Mouse (Mus musculus) lung, adult 2 months (tissue): Measurements from ENCODE around the gene Gm17364. TPM values are rescaled to one million over a fixed set of nuclear protein-coding genes. Genes with fewer than 3 reads are reported as not detected.

Experiments
- DNase-seq: peaks from one replicate; pipeline ENCODE4 v3.0.0; 2022
- H3K4me1 ChIP-seq: fragments of 200-500 bp; 2 replicates; pipeline ENCODE4 v1.6.1; 2011; ENCODE audit warnings: low read length; ENCODE audit not compliant: control insufficient read depth, insufficient read depth
- H3K4me3 ChIP-seq: fragments of 200-500 bp; replicated peaks from 2 replicates; pipeline ENCODE3; 2011; ENCODE audit warnings: low read depth, mild to moderate bottlenecking, control low read depth, low read length; ENCODE audit errors: extremely low read depth
- CTCF ChIP-seq: fragments of 200-500 bp; IDR thresholded peaks from 2 replicates; pipeline ENCODE4 v1.5.1; 2011; ENCODE audit warnings: mild to moderate bottlenecking, low read length, control low read depth; ENCODE audit not compliant: insufficient read depth
- POLR2A ChIP-seq: fragments of 200-500 bp; IDR thresholded peaks from 2 replicates; pipeline ENCODE4 v1.6.1; 2011; ENCODE audit warnings: low read depth, mild to moderate bottlenecking, control low read depth, low read length, borderline replicate concordance; ENCODE audit errors: extremely low read depth
- WGBS: fragments of 180-500 bp; shearing (Covaris S2); methylation state at CpG from one replicate; pipeline ENCODE4 v1.1.7; 2018; 5-methylcytosine and 5-hydroxymethylcytosine counted together
- polyA plus RNA-seq: library from polyadenylated mRNA; depleted of rRNA; stranded (reverse); fragments of >200 nt; gene quantifications from 2 replicates; pipeline ENCODE4 v1.2.3, GENCODE M21; 2012

The Gm17364 gene
- polyA plus RNA-seq, 1 experiment = not detected

DNA sequence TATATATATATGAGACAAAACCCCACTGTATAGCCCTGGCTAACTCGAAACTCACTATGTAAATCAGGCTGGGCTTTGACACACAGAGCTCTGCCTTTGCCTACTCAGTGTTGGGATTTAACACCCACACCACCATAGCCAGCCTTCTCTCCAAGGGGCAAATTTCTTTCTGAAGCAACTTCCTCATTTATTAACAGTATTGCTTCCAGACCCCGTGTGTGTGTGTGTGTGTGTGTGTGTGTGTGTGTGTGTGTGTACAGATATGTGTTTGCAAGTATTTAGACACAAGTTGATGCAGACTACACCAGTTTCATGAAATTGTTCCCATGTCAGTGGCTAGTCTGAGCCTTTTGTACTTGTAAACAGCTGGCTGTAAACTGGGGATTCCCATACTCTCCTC is 32.2 kb downstream of the Gm17364 start:
- H3K4me3 ChIP-seq = no peak overlapping the region
- TF ChIP-seq CTCF (no peak), POLR2A (no peak)
- WGBS = 53% methylated on average over 2 of the region's 2 CpGs

DNA sequence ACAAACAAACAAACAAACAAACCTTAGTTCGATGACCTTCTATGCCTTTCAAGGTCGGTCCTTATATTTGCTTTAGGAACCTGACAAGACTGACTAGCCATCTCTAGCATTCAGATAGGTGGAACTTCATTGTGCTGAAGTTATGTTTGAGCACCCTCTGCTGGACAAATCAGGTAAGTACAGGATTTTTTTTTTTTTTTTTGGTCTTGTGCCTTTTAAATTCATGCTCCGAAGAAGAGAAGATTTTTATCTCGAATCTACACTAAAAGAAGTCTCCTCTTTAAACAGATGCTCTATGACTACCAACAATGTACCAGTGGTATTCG is 35.0 kb downstream of the Gm17364 start:
- Histone ChIP-seq H3K4me1 (no peaks in the 10 kb centered on the region), H3K4me3 (no peak overlapping the region)
- DNase-seq = no peak
- TF ChIP-seq CTCF (peak; percentile 24; the same call in 1 of the 2 replicates), POLR2A (no peak)
- 1% methylated on average over 5 of the region's 5 CpGs for WGBS

More for the DNA sequence above, 32.2 kb downstream of the Gm17364 start:
- DNase-seq = no peak
- no peaks in the 10 kb centered on the region for H3K4me1 ChIP-seq

DNA sequence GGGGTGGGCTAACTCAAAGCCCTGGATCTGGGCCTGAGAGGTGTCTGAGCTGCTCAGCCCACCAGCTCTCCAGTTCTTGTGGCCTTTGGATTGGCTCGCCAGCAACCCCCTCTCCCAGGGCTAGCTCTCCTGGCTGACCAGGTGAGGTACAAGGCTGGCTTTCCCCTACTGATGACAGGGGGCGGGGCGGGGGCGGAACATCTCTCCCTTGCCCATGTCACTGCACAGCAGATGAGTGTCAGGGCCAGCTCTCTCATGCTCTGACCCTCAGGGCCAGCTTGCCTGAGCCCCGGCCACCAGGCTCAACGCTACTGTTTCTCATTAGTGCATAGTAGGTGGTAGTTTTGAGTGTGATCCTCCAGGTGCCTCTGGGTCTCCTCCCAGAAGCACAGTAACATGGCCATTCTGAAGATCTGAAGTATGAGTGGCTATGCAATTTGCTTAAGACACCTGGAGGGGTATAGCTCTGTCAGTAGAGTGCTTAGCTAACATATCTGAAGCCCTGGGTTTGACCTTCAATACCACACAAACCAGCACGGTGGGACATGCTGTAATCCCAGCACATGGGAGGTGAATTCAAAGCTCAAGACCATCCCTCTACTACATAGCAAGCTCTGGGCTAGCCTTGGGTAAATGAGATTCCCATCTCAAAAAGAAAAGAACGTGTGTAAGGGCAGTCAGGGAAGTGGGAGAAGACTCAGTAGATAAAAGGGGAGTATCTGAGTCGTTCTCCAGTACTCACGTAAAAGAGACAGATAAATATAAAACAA is 35.6 kb downstream of the Gm17364 start:
- DNase-seq = no peak
- 70% methylated on average over 10 of the region's 10 CpGs for WGBS
- TF ChIP-seq POLR2A = no peak
- no peak for TF ChIP-seq CTCF
- no peak overlapping the region for H3K4me3 ChIP-seq
- H3K4me1 ChIP-seq = no peaks in the 10 kb centered on the region

DNA sequence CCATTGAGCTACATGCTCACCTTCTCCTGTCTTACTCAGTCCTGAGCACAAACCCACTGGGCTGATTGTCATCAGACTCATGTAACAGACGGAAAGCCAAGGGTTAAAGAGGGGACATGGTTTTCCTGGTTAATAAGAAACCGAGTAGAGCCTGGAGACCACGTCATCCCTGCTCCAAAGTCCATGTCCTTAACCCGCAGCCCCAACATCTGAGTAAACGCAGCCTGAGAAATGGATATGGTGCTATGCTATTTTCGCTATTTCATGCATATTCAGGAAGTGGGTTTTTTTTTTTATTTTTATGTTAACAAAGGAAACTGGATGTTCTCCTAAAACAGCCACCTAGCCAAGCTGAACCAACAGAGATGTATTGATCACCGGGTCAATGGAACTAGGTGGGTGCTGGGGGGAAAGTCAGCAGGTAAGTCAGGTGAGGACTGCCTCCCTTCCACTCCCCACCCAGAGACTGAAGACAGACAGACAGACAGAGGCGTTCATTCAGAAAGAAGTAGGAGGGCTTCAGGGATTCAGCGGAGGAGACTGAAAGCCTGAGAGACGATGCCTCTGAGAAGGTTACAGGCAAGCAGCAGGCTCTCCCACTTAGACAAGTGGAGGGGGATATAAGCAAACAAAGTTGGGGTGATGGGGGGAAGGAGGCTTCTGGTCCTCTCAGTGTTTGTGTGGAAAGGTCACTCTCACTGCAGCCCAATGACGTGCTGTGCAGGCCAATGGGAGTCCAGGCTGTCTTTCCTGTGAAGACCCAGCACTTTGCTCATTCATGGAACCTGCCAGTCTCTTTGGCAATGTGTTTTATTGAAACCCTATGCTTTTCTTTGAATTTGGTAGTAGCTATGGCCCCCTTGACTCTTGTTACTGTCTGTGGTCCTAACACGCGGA is 37.7 kb downstream of the Gm17364 start:
- Histone ChIP-seq H3K4me1 (no peaks in the 10 kb centered on the region), H3K4me3 (no peak overlapping the region)
- 50% methylated on average over 13 of the region's 13 CpGs for WGBS
- DNase-seq = no peak
- TF ChIP-seq CTCF = no peak
- TF ChIP-seq POLR2A = no peak

DNA sequence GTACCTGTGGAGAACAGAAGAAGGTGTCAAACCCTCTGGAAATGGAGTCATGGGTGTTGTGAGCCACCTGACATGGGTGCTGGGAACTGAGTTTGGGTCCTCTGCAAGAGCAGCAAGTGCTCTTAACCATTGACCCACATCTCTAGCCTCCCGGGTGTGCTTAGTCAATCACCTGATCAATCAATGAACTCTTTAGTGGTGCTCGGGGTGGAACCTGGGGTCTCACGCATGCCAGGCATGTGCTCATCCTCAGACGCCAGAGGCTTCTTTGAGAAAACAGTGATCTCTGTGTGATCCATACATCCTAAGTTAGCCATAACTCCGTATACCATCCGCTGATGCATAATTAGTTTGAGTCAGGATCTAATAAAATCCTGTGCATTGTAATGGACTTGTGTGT is 38.6 kb downstream of the Gm17364 start:
- Histone ChIP-seq H3K4me1 (no peaks in the 10 kb centered on the region), H3K4me3 (no peak overlapping the region)
- 88% methylated on average over 6 of the region's 6 CpGs for WGBS
- no peak for TF ChIP-seq CTCF
- TF ChIP-seq POLR2A = no peak
- no peak for DNase-seq

DNA sequence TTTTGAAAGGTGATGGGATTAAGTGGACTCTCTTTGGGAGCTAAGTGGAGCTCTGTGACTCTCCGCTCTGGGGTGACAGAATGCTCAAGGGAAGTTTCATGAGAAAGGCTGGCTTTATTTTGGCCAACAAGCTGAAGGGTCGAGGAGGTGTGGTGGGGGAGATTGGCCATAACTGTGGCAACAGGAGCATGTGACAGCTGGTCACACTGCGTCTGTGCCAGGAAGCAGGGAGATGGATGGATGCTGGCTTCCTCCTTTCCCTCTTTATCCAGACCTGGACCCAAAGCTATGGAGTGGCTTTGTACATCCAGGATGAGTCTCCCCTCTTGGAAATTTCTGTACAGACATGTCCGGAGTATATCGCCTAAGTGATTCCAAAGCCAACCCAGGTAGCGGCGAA is 40.5 kb downstream of the Gm17364 start:
- TF ChIP-seq CTCF (no peak), POLR2A (no peak)
- DNase-seq = no peak
- no peaks in the 10 kb centered on the region for H3K4me1 ChIP-seq
- H3K4me3 ChIP-seq = no peak overlapping the region
- 73% methylated on average over 7 of the region's 7 CpGs for WGBS

DNA sequence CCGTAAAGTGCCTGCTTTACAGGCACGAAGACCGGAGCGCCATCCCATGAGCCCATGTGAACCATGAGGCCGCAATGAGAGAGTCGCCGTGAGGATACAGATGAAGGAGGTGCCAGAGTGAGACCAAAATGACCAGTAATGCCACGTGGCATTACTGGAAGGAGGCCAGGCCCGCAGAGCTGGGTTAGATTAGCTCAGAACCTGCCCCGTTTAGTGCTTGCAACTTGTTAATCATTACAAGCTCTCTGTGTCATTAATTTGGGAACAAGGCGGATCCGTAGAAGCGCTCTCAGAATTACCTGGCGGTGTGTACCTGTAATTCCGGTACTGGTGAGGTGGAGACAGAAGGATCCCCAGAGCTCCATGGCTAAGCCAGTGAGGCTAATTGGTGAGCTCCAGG is 41.6 kb downstream of the Gm17364 start:
- no peak for TF ChIP-seq POLR2A
- TF ChIP-seq CTCF = no peak
- WGBS = 86% methylated on average over 15 of the region's 15 CpGs
- no peak for DNase-seq

DNA sequence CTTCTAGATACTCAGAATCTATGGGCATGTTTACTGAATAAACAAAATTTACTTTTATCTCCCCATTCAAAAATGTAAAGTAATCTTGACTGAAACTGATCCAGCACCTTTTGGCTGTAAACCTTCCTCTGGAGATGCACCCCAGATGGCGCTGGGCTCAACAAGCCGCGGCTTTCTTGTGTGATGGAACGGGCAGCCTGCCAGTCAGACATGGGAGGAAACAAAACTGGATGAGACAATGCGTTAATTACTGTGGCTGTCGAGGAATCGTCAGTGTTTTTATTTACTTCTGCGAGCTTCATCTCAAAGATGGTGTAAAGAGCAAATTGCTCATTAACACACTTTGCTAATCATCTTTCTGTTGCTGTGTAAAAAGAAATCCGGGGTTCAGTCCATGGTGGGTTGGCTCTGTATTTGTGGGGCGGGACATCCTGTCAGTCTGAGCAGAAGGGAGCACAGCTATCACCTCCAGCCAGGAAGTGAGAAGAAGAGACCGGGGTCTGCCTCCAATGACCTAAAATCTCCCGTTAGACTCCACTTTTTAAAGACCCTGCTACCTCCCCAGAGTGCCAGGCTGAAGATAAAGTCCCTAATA is 42.3 kb downstream of the Gm17364 start:
- DNase-seq = no peak
- no peak overlapping the region for H3K4me3 ChIP-seq
- WGBS = 70% methylated on average over 12 of the region's 12 CpGs
- TF ChIP-seq CTCF (no peak), POLR2A (no peak)
- no peaks in the 10 kb centered on the region for H3K4me1 ChIP-seq

More for the DNA sequence above, 41.6 kb downstream of the Gm17364 start:
- no peak overlapping the region for H3K4me3 ChIP-seq
- H3K4me1 ChIP-seq = no peaks in the 10 kb centered on the region

DNA sequence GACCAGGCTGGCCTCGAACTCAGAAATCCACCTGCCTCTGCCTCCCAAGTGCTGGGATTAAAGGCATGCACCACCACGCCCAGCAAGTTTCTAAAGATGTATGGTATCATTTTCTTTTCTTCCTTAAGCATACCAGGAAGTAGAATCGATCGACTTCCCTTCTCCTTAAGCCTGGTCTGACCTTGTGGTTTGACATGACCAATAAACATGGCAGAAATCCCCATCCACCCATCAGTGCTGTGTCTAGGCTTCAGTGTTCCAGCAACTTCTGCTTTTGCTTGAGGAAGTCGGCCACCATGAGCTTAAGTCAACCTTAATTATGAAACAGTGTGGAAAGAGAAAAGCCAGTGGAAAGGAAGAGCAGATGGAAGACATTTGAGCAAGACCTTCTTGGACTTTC is 43.5 kb downstream of the Gm17364 start:
- Histone ChIP-seq H3K4me3 (no peak overlapping the region), H3K4me1 (no peaks in the 10 kb centered on the region)
- TF ChIP-seq CTCF (no peak), POLR2A (no peak)
- no peak for DNase-seq
- WGBS = 76% methylated on average over 5 of the region's 5 CpGs

DNA sequence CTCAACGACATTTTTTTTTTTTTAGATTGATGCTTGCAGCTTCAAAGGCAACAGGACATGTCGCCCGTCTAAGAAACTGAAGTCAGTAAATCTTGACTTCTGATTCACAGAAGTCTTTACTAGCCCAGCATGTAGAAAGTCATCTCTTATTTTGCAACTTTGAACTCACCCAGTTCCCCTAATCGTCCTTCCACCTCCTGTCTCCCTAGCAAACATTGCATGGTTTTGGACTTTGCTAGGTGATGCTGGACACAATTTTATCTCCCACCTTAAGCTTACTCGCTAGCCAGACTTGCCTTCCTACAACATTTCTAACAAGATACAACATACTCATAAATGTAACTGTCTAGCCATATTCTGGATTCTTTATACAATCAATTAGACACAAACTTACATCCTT is 45.7 kb downstream of the Gm17364 start:
- Histone ChIP-seq H3K4me3 (no peak overlapping the region), H3K4me1 (no peaks in the 10 kb centered on the region)
- TF ChIP-seq CTCF = no peak
- no peak for TF ChIP-seq POLR2A
- WGBS = 81% methylated on average over 5 of the region's 5 CpGs
- DNase-seq = no peak
